Mouse (Mus musculus): ENCODE measurements around the gene Fbxw8.

- TF ChIP-seq POLR2A (IDR thresholded peaks at IDR 0.05; ENCODE audit: insufficient read depth, low read length) (no peak), CTCF (IDR thresholded peaks at IDR 0.05; ENCODE audit: low read depth, low read length) (no peak)
Measured at GRCm38 (mm10) chr5:118120670-118121069, 34.6 kb downstream of the Fbxw8 start.
